Mouse (Mus musculus) embryo, embryonic 11.5 days (tissue): Measurements from ENCODE around the gene Nr1h3.

ENCODE experiments used
- DNase-seq: peaks from one replicate; pipeline ENCODE4 v3.0.0-alpha.2; 2012; ENCODE audit warnings: low read depth, low spot score

Nr1h3 gene

DNA sequence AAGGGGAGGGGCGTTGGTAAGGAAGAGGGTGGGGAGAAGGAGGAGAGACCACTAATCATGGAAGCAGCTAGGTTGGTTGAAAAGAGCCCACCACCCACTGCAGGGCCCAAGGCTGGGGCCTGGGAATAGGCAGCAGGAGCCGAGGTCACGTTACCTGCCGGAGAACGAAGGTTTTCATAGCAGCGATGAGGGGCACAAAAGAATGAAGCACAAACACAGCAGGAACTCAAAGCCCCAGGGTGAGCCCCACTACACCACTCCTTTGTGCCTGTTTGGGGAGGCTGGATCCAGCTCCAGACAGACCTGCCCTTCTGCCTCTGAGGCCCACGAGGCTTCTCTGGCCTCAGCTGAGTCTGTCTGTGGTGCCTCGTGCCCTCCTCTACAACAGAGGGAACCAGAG lies 62.9 kb downstream of the Nr1h3 start:
- DNase-seq, result no peak

DNA sequence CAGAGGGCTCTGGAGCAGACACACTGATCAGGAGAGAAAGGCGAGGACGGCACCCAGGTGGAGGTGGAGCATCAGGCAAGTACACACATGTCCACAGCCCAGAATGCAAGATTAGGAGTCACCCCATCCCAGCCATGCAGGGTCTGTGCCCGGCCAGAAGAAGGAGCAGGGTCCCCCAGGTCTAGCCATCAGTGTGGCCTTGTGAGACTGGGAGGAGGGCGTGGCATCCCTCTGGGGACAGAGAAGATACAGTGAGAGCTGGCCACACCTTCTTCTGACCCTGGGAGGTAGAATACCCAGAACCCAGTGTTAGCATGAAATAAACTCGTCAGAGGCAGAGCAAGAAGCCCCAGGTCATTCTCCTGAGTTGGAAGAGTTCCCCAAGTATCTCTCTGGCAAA lies 63.3 kb downstream of the Nr1h3 start:
- no peak for DNase-seq

DNA sequence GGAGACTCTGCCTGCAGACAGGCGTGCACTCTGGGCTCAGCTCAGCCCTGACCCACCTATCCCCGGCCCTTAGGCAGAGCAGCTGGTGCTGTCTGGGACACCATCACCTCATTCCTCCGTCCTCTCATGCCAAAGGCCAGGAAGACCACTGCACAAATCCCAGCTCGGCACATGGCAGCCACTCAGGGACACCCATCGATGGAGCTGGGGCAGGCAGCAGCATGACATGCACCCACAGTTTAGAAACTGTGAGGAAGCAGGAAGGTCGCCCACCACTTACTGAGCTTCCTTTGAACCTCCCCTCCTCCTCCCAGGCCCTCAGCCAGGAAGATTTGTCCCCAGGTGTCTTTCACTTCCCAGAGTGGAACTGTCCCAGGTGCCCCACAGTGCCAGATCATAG lies 65.2 kb downstream of the Nr1h3 start:
- no peak for DNase-seq

DNA sequence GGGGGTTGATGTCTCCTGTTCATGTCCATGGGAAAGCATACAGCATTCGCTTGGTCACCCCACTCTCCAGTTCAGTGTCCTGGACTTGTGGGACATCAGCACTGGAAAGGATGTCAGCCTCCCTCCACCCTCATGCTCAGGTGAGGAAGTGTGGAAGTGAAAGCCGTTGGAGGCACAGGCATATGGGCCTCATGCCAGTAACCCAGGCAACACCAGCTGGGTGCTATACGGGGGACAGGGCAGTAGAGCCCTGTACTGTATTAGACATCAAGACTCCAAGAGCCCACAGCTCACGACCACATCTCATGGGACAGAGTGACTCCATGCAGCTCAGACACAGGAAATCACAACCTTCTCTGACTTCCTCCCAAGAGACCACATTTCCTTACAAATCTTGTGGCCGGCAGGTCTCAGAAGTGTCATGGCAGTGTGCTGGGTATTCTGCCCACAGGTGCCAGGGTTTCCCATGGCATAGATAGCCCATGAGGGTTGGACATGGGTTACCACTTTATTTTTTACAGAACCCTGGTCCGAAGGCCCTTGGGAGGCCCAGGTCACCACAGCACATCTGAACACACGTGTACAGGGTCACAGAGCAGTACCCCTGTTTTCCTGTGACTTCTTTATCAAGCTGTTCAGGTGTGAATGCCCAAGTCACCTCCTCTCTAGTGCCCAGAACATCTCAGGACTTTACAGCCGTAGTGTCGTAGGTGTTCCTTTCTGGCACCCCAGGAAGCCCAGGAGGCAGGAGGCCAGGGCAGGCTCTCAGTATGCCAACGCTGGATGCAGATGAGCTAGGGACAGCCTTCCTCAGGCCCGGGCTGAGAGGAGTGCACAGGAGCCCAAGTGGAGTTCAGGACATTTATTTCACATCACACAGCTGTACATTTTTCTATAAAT lies 65.9 kb downstream of the Nr1h3 start:
- no peak for DNase-seq
